27 mouse cellular contexts compared by ENCODE assay signal in genomic region chr1:70479864-70480263, GRCm38 (mm10).
"Had no signal": no experiment of that assay in that cellular context is flagged by ENCODE, and none has a peak within 500 bp of the region (broad histone marks: within the 10 kb centered on the region; RNA-seq: fewer than 3 reads in every experiment).

No protein-coding gene starts in this region.

- H3K27me3 ChIP-seq: heart, embryonic 12.5 days; hindbrain, embryonic 12.5 days; intestine, embryonic 15.5 days; limb, embryonic 12.5 days; liver, embryonic 13.5 days had no signal

- H3K36me3 ChIP-seq: heart, embryonic 10.5 days; heart, embryonic 12.5 days; hindbrain, embryonic 10.5 days; hindbrain, embryonic 12.5 days; intestine, embryonic 15.5 days; limb, embryonic 10.5 days; limb, embryonic 12.5 days; liver, embryonic 13.5 days had no signal

- H3K4me1 ChIP-seq: heart, embryonic 10.5 days; heart, embryonic 12.5 days; hindbrain, embryonic 10.5 days; hindbrain, embryonic 12.5 days; intestine, embryonic 15.5 days; limb, embryonic 10.5 days; limb, embryonic 12.5 days; liver, embryonic 13.5 days had no signal

- H3K9me3 ChIP-seq: heart, embryonic 10.5 days; heart, embryonic 12.5 days; hindbrain, embryonic 10.5 days; hindbrain, embryonic 12.5 days; intestine, embryonic 15.5 days; limb, embryonic 10.5 days; limb, embryonic 12.5 days; liver, embryonic 13.5 days had no signal

- ATAC-seq: hindbrain, embryonic 16.5 days; inflammation-experienced regulatory T-cells, adult 6 months; intestine, embryonic 15.5 days; intestine, postnatal 0 days had no signal

- H3K27ac ChIP-seq: gastrocnemius, adult 2 months; heart, embryonic 10.5 days; hindbrain, embryonic 10.5 days; hindbrain, embryonic 12.5 days; hindbrain, embryonic 14.5 days; intestine, embryonic 15.5 days; layer of hippocampus, adult 2 months; left cerebral cortex, adult 2 months; limb, embryonic 10.5 days; limb, embryonic 12.5 days; liver, embryonic 13.5 days had no signal

- H3K4me3 ChIP-seq: gastrocnemius, adult 2 months; heart, embryonic 10.5 days; heart, embryonic 12.5 days; hindbrain, embryonic 10.5 days; hindbrain, embryonic 12.5 days; intestine, embryonic 15.5 days; layer of hippocampus, adult 2 months; left cerebral cortex, adult 2 months; limb, embryonic 10.5 days; limb, embryonic 12.5 days; liver, embryonic 13.5 days had no signal

- H3K4me2 ChIP-seq: heart, embryonic 12.5 days; hindbrain, embryonic 12.5 days; hindbrain, embryonic 14.5 days; intestine, embryonic 15.5 days; limb, embryonic 12.5 days; liver, embryonic 11.5 days; liver, embryonic 13.5 days had no signal

- H3K9ac ChIP-seq: heart, embryonic 12.5 days; hindbrain, embryonic 12.5 days; hindbrain, embryonic 14.5 days; intestine, embryonic 15.5 days; limb, embryonic 12.5 days; liver, embryonic 13.5 days had no signal

- DNase-seq: gastrocnemius, adult 2 months; gastrocnemius, postnatal 10 days; gastrocnemius, postnatal 25 days; heart, adult 18-20 months; heart, postnatal 10 days; heart, postnatal 4 days; kidney, adult 18-20 months; kidney, adult 8-10 months; kidney, postnatal 10 days; kidney, postnatal 25 days; kidney, postnatal 4 days; liver; liver, embryonic 13.5 days had no signal
